Mouse (Mus musculus): ENCODE measurements around the gene Fndc9.

DNA sequence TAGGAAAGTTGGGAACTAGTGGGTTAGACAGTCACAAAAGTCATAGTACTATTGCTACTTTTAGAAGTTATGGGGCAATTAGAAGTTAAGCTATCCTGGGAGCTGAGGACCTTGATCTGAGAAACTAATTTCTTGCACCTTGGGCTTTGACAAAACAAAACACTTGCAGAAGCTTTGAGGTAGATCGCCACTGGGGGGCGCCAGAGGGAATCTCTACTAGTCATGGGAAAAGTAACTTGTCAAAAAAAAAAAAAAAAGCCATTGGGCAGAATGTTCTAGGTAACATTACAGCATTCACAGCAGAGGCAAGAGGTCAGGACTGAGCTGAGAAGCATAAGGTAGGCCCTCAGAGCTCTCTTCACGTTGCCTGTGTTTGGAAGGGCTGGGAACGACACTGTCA, 1.6 kb downstream of the Fndc9 start:
- TF ChIP-seq CTCF (IDR thresholded peaks at IDR 0.05; ENCODE audit: low read depth, low read length) (no peak), POLR2A (IDR thresholded peaks at IDR 0.05; ENCODE audit: insufficient read depth, low read length) (no peak)

Measured in ES-Bruce4 (cell line).